Mouse (Mus musculus): ENCODE measurements around the gene Dcaf6.
"Not testable (repeated sequence)": the region's sequence is repeated elsewhere in the genome, so short reads cannot be mapped to it uniquely, and the experiment has no call there.

Dcaf6 gene

GRCm38 (mm10) chr1:165396401-165396805, 63.9 kb downstream of the Dcaf6 start:
- DNase-seq: no peak

- DNase-seq: no peak
Observed at GRCm38 (mm10) chr1:165395940-165396339, 64.3 kb downstream of the Dcaf6 start.

- no peak for DNase-seq
Observed at GRCm38 (mm10) chr1:165394836-165395235, 65.4 kb downstream of the Dcaf6 start.

GRCm38 (mm10) chr1:165393033-165393432, 67.2 kb downstream of the Dcaf6 start:
- DNase-seq: no peak

- no peak for DNase-seq
Observed at GRCm38 (mm10) chr1:165388716-165389115, 71.6 kb downstream of the Dcaf6 start.

GRCm38 (mm10) chr1:165386525-165386923, 73.8 kb downstream of the Dcaf6 start:
- DNase-seq: no peak

- DNase-seq: no peak
Observed at GRCm38 (mm10) chr1:165385810-165386524, 74.3 kb downstream of the Dcaf6 start.

GRCm38 (mm10) chr1:165373839-165374238, 86.4 kb downstream of the Dcaf6 start:
- DNase-seq: no peak

- no peak for DNase-seq
Observed at GRCm38 (mm10) chr1:165370990-165371389, 89.3 kb downstream of the Dcaf6 start.

- no peak for DNase-seq
Observed at GRCm38 (mm10) chr1:165365057-165365456, 95.2 kb downstream of the Dcaf6 start.

GRCm38 (mm10) chr1:165363271-165363670, 97.0 kb downstream of the Dcaf6 start:
- no peak for DNase-seq

- no peak for DNase-seq
Observed at GRCm38 (mm10) chr1:165356347-165356746, 103.9 kb downstream of the Dcaf6 start.

- DNase-seq: no peak
Observed at GRCm38 (mm10) chr1:165348627-165349026, 111.6 kb downstream of the Dcaf6 start.

- DNase-seq: no peak
Observed at GRCm38 (mm10) chr1:165344453-165344852, 115.8 kb downstream of the Dcaf6 start.

- DNase-seq: no peak
Observed at GRCm38 (mm10) chr1:165342126-165342525, 118.1 kb downstream of the Dcaf6 start.

- no peak for DNase-seq
Observed at GRCm38 (mm10) chr1:165332797-165333196, 127.5 kb downstream of the Dcaf6 start.

GRCm38 (mm10) chr1:165330859-165331258, 129.4 kb downstream of the Dcaf6 start:
- no peak for DNase-seq

- not testable (repeated sequence) for DNase-seq
Observed at GRCm38 (mm10) chr1:165328384-165329289, 131.6 kb downstream of the Dcaf6 start.

GRCm38 (mm10) chr1:165327831-165328230, 132.4 kb downstream of the Dcaf6 start:
- no peak for DNase-seq

GRCm38 (mm10) chr1:165327370-165327769, 132.9 kb downstream of the Dcaf6 start:
- DNase-seq: no peak

GRCm38 (mm10) chr1:165322934-165323333, 137.3 kb downstream of the Dcaf6 start:
- DNase-seq: no peak

- no peak for DNase-seq
Observed at GRCm38 (mm10) chr1:165321891-165322290, 138.4 kb downstream of the Dcaf6 start.

GRCm38 (mm10) chr1:165321393-165321861, 138.8 kb downstream of the Dcaf6 start:
- no peak for DNase-seq

Data from thymus, postnatal 25 days (tissue).